Mouse (Mus musculus) adrenal gland, adult 18-20 months (tissue): ENCODE measurements around the gene Prkag2. TPM values are rescaled to one million over a fixed set of nuclear protein-coding genes. Genes with fewer than 3 reads are reported as not detected.

Experiments used
- DNase-seq, 2 experiments: peaks; one replicate each; pipeline ENCODE4 v3.0.0; 2021 to 2022; ENCODE audit warnings: low spot score in 2 of 2
- total RNA-seq, 2 experiments: library from RNA; stranded (reverse); gene quantifications; 1 replicate in 1 of 2; 2 replicates in 1 of 2; pipeline ENCODE4 v1.2.3; 2021

Prkag2 gene
- total RNA-seq, 2 experiments from 2014 or later: 33.2 to 39.4 TPM

GRCm38 (mm10) chr5:25053971-25054658 lies 46.3 kb downstream of the Prkag2 start:
- peak in 1 of 2 experiments; percentile 42 for DNase-seq

GRCm38 (mm10) chr5:25050827-25051226 lies 49.6 kb downstream of the Prkag2 start:
- DNase-seq: no peak

GRCm38 (mm10) chr5:25047670-25048069 lies 52.8 kb downstream of the Prkag2 start:
- no peak for DNase-seq

GRCm38 (mm10) chr5:25046762-25047161 lies 53.7 kb downstream of the Prkag2 start:
- no peak for DNase-seq

- no peak for DNase-seq
Observed at GRCm38 (mm10) chr5:25044007-25044406, 56.4 kb downstream of the Prkag2 start.

- no peak for DNase-seq
Observed at GRCm38 (mm10) chr5:25041947-25042346, 58.5 kb downstream of the Prkag2 start.

DNA sequence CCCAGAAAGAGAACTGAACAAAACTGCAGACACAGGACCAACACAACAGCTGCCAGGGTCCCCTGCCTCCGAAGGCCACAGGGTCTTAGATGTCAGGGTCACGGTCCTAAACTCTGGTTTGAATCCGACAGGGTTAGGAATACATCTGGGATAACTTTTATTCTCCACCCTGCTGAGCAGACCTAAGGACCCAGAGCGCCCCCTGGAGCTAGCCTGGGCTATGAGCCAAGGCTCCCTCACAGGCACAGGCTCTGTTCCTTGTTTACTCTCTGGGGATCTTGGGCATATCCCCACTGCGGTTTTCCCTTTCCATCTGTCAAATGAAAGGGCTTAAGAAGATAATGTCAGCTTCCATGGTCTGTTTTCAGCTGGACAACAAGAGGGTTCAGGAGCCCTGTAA lies 59.1 kb downstream of the Prkag2 start:
- peak; percentile 43 to 52 for DNase-seq

GRCm38 (mm10) chr5:25040903-25041302 lies 59.5 kb downstream of the Prkag2 start:
- DNase-seq: no peak

DNA sequence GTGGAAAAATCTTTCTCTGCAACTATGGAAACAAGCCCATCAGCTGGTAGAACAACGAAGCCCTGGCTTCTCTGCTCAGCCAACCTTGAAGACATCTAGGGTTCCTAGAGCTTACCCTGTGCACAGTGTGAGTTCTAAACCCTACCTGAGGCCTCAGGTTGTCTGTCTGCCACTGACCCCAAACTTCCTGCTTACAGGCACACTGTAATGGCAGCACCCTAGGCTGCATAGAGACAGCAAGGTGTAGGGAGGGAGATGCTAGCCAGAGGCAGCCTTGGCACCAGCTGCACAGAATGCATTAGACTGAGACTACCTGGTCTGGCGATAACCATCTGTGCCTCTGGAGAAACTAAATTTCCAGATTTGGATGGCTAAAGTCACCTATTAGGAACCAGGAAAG lies 61.6 kb downstream of the Prkag2 start:
- no peak for DNase-seq

- no peak for DNase-seq
Observed at GRCm38 (mm10) chr5:25035391-25035790, 65.1 kb downstream of the Prkag2 start.

- DNase-seq: no peak
Observed at GRCm38 (mm10) chr5:25031456-25031856, 69.0 kb downstream of the Prkag2 start.

GRCm38 (mm10) chr5:25031037-25031436 lies 69.4 kb downstream of the Prkag2 start:
- DNase-seq: no peak

DNA sequence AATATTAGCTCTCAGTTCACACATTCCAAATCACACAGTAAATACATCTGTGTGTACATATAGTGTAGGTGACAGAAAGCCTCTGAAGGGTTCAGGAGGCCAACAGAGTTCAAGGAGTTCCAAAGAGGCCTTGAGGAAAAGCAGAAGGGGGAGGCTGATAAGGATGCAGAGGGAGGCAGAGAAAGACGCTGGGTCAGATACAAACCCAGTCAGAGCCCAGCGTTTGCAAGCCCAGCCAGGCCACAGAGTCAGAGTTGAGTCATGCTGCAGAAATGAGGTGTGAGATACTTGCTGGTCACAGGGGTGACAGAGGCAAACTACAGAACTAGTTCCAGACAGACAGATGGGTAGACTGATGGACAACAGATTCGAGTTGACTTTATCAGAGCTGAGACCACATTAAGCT lies 70.2 kb downstream of the Prkag2 start:
- no peak for DNase-seq

DNA sequence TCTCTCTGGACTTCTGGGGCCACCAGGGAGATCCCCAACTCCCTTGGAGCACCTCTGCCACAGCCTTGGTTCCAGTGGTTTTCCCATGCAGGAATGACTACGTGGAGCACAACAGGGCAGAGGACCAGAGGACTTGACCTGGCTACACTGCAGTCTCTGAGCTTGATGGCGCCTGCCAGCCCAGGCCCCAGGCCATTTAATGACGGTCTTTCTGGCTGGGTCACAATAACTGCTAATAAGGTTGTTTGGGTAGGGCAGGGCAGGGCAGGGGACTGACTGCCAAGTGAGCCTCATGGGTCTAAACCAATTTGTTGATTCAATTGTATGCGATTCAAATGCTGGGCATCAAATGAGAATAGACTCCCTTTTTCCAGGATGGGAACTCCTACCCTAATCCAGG lies 72.8 kb downstream of the Prkag2 start:
- no peak for DNase-seq

- peak in 1 of 2 experiments; percentile 38 for DNase-seq
Observed at GRCm38 (mm10) chr5:25025309-25026019, 75.0 kb downstream of the Prkag2 start.

DNA sequence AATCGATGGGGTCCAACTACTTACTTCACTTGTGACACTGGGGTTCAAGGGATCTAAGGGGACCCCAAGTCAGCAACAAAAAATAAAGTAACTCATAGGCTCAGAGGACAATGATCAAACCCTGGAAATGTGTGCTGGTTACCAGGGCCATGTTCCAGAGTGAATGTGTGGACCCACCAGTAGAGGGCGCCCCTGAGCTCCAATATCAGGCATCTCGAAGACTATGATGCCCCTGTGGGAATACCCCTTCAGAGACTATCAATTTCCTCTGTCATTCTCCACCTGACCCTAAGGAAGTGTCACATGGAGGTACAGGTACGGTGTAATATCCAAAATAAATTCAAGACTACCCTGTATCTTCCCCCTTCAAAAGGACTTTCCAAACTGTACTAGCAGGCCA lies 77.5 kb downstream of the Prkag2 start:
- peak; percentile 70 to 75 for DNase-seq

DNA sequence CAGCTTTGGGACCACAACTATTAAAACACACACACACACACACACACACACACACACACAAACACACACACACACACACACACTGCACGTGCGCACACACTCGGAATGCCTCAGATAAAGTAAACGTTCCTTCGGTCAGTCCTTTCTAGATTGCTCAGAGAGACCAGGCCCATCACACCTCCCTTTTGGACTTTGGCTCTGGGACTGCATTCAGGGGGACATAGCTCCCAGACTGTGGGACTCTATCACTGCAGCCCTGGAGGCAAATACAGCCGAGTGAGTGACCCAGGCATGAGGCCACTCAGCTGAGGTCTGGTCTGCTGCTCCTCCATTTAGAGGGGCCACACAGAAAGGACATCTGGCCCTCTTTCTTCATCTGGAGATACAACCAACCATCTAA lies 81.2 kb downstream of the Prkag2 start:
- DNase-seq: no peak

DNA sequence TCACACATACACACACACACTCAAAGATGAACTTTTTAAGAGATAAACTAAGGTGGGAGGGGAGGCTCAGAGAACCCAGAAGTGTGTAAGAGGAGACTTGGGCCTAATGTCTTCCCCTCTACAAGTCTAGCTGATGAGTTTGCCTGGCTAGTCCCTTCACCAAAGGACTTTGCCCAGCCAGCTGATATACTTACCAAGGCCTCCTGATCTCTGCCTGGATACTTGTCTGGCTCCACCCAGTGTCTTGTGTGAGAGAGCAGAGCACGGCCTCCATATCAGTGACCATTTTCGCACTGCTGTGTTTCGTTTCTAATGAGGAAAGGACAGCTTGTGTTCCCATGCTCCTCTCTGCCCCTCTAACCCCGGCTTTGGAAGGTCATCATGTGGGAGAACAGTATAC lies 88.3 kb downstream of the Prkag2 start:
- no peak for DNase-seq

GRCm38 (mm10) chr5:25011019-25011485 lies 89.4 kb downstream of the Prkag2 start:
- DNase-seq: peak; percentile 81 to 83

DNA sequence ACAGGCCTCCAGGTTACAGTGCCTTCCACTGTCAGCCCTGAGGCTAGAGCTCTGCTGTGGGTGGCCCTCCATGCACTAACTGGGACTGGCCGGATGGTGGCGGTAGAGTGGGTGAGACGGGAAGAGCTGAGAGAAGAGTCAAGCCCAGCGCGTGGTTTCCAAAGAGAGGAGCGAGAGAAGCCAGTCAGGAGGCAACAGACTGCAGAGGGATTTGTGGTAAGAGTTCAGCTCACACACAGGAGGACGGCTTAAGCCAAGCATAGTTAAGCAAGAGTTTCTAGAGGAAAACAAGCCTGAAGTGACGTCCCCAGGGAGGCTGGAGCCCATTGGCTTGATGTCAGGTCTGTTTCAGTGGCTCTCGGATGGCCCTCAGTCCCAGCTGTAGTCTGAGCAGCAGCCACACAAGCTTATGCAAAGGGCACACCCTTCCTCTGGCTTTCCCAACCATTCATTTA lies 90.0 kb downstream of the Prkag2 start:
- DNase-seq: peak; percentile 90 to 91

DNA sequence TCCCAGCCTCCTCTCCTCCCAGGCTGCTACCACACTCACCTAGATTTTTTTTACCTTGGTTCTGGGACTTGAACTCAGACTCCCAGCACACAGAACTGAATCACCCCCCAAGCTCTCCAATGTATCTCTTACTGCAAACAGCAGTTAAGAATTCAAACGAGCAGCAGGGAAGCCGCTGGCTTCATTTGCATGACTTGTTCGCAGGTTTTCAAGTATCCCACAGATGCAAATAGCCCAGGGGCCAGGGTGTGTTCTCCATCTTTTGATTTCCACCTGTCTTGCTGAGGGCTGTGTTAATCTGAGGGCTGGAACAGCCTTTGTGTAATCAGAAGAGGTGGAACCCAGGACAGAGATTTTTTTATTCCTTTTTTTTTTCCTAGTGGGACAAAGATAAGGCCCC lies 90.7 kb downstream of the Prkag2 start:
- DNase-seq: no peak

DNA sequence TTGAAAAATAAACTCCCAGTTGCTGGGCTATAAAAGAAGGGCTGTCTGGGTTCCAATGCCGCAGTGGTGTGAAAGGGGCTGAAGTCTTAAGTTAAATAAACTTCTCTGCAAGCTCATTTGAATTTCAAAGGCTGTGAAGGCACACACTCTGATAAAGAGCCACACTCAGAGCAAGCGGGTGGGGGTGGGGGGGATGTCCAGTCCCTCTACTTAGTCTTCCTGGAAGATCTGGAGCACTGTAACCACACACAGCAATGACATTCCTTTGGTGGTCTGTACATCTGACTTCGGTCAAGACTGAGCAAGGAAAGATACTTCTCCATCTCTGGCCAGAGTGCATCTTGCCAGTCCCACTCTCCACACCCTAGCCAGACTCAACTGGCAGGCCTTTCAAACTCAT lies 91.5 kb downstream of the Prkag2 start:
- DNase-seq: no peak
